Mouse (Mus musculus) myocyte (in vitro differentiated cells): ENCODE results near the gene Alox12b.

ENCODE experiments used
- MAX ChIP-seq: IDR thresholded peaks from one replicate; pipeline ENCODE4 v1.6.1; 2011; ENCODE audit warnings: low read depth, mild to moderate bottlenecking, control low read depth
- MYOG ChIP-seq, 3 experiments: IDR thresholded peaks; one replicate each; pipeline ENCODE4 v1.6.1; 2011; ENCODE audit warnings: control low read depth in 2 of 3, low read depth in 2 of 3, mild to moderate bottlenecking in 2 of 3; ENCODE audit not compliant: insufficient read length in 2 of 3, control insufficient read depth in 1 of 3, insufficient read depth in 1 of 3
- POLR2A ChIP-seq: IDR thresholded peaks from one replicate; pipeline ENCODE4 v1.6.1; 2011; ENCODE audit warnings: low read depth, mild to moderate bottlenecking, control low read depth, moderate library complexity; ENCODE audit not compliant: insufficient read length

- no peak for TF ChIP-seq MYOG (IDR thresholded peaks at IDR 0.05; ENCODE audit: control insufficient read depth in 1 of 3, insufficient read depth in 1 of 3, insufficient read length in 2 of 3, low read depth in 2 of 3)
- no peak for TF ChIP-seq POLR2A
- TF ChIP-seq MAX, result no peak
Observed at GRCm38 (mm10) chr11:69197743-69198142, 41.0 kb downstream of the Alox12b start, which contains the start of gene Alox8.
